Mouse (Mus musculus): ENCODE results near the gene Scamp2. TPM values are rescaled to one million over a fixed set of nuclear protein-coding genes. Genes with fewer than 3 reads are reported as not detected.

The Scamp2 gene
- 192 and 234 TPM in 2 replicates for total RNA-seq (2023)

DNA sequence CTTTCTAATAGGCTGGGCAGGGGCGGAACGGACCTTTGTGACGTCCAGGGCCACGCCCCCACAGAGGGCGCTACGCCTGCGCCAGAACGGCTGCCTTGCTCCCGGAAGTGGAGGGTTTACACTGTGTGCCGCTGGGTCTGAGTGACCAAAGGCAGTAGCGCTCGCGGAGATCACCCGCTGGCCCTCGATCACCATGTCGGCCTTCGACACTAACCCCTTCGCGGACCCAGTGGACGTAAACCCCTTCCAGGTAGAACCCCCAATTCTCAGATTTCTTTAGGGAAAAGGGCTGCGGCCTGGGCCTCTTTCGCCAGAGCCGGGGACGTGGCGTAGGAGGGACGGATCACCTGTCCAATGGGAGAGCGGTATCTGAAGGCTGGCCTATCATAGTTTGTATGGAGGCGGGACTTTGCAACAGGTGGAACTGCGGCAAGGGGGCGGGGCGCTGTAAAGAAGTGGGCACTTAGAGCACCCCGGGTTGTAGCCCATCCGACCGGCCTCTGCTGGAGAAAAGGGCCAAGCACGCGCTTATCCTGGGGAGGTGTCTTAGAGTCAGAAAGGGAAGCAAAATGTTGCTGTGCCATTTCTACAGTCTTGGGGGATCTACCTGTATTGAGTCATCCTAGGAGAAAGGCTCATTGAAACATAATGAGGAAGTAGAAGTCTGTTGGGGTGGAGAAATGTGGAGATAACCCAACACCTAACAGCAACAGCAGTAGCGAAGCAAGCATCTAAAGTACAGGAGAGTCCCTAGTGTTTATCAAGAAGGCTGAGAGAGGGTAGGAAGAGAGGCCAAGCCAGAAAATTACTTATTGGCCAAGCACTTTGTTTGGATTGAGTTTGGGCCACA, at the start of gene Scamp2:
TSS of gene Scamp2 (plus strand) at position 83 of the 850 bp plus-strand sequence.

DNA sequence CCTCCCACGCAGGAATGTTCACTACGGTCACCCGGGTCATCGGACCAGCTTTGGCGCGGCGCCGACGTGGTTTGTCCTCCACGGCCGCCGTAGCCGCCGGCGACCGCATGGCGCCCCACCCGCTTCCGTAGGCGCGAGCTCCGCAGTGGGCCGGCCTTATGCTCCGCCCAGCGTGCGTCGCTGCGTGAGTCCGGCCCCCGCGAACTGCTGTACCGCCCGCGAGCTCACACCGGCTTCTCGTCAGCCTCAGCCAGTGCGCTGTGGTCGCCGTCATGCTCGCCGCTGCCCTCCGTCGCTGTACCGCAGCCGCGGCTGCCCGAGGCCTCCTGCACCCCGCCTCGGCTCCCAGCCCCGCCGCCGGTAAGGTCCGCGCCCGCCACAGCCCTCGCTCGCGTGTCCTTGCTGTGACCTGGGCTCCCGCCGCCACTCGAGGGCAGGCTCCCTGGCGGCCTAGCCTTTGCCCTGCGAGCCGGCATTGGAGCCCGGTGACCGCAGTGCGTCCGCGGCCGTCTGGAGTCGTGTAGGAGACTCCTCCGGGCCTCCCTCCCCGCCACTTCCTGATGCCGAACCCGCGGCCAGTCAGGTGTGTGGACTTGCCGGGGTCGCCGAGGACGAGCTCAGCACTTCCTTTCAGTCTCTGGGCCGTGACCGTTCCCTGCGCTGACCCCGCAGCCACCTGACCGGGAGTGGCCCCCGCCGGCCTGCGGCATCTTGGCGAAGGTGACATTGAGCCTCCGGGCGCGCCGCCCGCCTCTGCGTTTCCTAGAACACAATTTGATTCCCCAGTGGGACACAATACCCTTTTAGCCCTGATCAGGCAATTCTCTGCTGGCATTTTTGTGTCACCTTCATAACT, 39.5 kb upstream of the Scamp2 start, which contains the start of gene Cox5a:
TSS of gene Cox5a (plus strand) at position 219 of the 856 bp plus-strand sequence.

DNA sequence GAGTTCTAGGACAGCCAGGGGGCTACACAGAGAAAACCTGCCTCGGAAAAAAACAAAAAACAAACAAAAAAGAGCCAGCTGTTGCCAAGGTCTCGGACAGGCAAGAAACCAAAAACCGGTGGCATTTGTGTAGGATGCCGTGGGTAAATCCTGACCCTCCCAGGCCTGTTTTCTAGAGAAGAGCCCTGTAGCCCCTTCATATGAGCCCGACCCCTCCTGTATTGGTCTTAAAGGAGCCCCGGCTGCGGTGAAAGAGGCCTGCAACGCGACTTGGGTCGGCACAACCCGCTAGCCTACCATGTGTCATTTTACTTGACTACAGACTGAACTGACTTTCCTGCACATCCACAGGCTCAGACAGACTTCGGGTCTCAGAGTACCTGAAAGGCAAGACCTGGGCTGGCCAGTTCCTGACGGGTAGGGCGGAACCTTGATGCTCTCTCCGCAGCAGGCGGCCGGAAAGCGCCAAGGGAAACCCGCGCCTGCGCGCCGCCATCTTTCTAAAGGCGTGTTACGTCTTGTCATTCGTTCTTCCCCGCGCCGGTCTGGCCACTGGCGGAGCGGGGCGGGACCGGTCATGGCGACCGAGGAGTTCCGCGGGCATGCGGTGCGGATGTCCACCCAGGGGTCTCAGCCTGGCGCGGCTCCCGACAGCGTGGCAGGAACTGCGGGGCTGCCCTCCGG, 23.6 kb upstream of the Scamp2 start, which contains the start of gene Fam219b:
TSS of gene Fam219b (plus strand) at position 485 of the 684 bp plus-strand sequence.

DNA sequence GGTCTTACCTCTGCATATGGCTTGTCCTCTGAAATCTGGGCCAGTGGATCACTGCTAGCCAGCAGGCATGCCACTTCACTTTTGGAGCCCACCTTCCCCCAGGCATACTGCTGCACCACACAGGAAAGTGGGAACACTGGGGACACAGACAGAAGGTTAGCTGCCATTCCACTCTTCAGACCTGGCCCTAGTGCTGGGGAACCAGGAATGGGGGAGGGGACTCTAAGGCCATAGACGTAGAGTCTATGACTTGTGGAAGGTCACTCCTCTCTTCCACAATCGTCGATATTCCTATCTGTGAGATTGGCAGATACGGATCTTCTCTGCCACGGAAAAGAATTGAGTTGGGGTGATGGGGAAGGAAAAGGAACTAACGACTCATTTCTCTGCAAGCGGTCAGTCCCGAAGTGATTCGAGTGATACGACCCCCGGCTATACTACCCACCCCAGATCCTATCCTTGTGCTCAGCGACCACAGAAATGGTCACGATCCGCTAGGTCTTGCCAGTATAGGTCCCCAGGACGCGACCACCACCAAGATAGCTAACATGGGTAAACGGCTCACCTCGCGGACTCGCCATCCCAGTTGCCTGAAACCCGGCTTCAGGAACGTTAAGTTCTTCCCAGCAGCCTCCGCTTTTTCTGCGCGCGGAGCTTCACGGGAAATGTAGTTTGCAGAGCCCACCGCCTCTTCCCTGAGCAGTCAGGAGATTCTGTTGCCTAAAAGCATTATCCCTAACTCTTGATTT, 8.4 kb upstream of the Scamp2 start, which contains the start of gene Mpi:
TSS of gene Mpi (minus strand) at position 625 of the 749 bp plus-strand sequence.

DNA sequence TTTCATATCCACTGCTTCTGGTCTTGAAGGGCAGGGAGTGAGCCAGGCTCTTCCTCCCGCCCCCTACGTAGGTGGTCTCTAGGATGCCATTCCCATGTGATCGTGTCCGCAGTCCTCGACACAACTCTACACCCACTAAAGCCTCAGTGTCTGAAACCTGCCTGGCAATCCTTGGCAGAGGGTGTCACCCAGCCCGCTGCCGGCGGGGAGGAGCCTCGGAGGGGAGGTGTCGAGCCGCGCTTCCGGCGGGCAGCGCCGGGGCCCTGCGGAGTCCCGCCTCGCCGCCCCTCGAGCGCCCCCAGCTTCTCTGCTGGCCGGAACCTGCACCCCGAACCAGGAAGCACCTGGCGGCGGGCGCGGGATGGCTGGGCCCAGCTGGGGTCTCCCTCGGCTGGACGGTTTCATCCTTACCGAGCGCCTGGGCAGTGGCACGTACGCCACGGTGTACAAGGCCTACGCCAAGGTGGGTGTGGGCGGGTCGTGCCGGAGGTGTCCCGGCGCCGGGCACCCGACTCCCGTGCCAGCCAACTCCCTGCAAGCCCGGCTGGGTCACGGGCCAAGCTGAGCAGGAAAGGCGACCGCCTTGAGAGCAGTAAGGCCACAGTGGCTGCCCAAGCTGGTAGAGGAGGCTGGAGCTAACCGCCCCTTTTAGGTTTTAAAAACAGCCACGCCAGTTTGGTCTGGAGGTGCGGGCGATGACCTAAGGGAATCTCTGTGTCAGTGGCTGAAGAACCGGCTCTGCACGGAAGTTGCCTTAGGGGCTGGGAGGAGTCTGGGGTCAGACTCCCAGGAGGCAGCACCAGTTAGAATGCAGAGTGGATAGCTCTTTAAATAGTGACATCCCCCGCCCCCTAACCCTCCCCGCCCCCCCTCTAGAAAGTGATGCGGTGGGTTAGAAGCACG, 28.7 kb downstream of the Scamp2 start, which contains the start of gene Ulk3:
TSS of gene Ulk3 (plus strand) at position 229 of the 903 bp plus-strand sequence.

DNA sequence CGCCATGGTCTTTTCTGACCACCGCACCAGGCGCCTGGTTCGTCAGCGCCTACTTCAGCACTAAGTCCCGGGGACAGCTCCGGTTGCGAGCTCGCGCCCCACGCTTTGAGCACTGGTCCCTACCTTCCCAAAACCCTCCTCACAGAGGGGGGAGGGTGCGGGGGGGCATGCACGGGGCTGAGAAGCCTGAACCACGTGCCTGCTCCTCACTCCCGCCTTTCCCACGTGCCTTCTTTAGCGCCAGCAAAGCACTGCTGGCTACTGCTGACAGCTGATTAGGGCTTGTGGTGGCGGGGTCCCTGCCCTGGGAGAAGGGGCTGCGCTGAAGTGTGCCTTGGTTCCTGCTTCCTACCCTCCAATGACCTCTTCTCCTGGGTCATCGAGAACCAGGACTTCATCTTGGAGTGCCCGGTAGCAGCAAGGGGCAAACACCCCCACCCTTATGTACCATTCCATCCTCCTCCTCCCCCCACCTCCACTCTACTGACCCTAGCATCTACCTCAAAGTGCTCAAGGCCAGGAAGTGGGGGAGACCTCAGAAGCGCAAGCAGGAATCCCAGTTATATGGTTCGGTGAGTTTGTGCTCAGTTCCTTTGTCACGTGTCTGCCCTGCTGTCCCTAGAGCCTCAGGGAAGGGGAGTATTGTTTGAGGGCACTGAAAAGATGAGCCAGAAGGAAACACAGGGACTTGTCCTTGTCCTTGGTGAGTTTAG, 45.6 kb downstream of the Scamp2 start, which contains the start of gene Cplx3:
TSS of gene Cplx3 (minus strand) at position 143 of the 713 bp plus-strand sequence.

DNA sequence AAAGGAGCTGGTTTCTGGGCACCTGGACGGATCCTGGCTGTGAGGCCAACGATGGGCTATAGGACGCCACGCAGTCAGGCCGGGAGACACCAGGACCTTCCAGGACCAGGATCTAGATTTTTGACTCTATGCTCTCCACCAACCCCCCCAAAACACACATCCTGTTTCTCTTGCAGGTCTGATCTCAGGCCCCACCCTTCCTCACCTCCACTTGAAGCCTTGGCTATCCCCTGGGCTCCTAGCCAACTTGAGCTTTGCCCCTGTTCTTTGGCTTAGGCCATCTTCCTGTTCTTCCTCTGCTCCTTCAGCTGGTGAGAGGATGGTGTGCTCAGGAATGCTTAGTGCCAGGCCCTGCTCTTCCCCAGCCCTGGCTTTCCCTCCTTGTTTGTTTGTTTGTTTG, 59.9 kb downstream of the Scamp2 start, which contains the start of gene Lman1l:
TSS of gene Lman1l (minus strand) at position 101 of the 400 bp plus-strand sequence.

Other genes starting within 250 kb of the Scamp2 start
- gene Ppcdc, start 120.8 kb upstream of the Scamp2 start, total RNA-seq (2023), result 27.3 and 40.8 TPM in 2 replicates
- 0.34 and 0.35 TPM in 2 replicates for gene Scamp5, start 92.9 kb upstream of the Scamp2 start, total RNA-seq (2023)
- gene Rpp25, start 56.9 kb upstream of the Scamp2 start, total RNA-seq (2023), result not detected in 2 replicates
- 102 and 107 TPM in 2 replicates for gene Cox5a, start 39.7 kb upstream of the Scamp2 start, total RNA-seq (2023)
- gene Fam219b, start 23.4 kb upstream of the Scamp2 start, total RNA-seq (2023), result 7.1 and 10.2 TPM in 2 replicates
- 6.6 and 10.1 TPM in 2 replicates for gene Mpi, start 8.2 kb upstream of the Scamp2 start, total RNA-seq (2023)
- 28.6 and 35.8 TPM in 2 replicates for gene Ulk3, start 28.5 kb downstream of the Scamp2 start, total RNA-seq (2023)
- not detected in 2 replicates for gene Cplx3, start 45.3 kb downstream of the Scamp2 start, total RNA-seq (2023)
- gene Lman1l, start 59.8 kb downstream of the Scamp2 start, total RNA-seq (2023), result not detected in 2 replicates
- gene Csk, start 92.7 kb downstream of the Scamp2 start, total RNA-seq (2023), result 161 and 173 TPM in 2 replicates
- not detected in 2 replicates for gene Cyp1a2, start 122.8 kb downstream of the Scamp2 start, total RNA-seq (2023)
- not detected in 2 replicates for gene Cyp1a1, start 127.0 kb downstream of the Scamp2 start, total RNA-seq (2023)
- gene Edc3, start 147.6 kb downstream of the Scamp2 start, total RNA-seq (2023), result 10.4 and 11.9 TPM in 2 replicates
- 208 and 260 TPM in 2 replicates for gene Clk3, start 204.9 kb downstream of the Scamp2 start, total RNA-seq (2023)